Mouse (Mus musculus) activated CD4-positive, CD25-positive, alpha-beta regulatory T cell, adult 4 months (primary cell): ENCODE data around the gene Kat2a. TPM values are rescaled to one million over a fixed set of nuclear protein-coding genes. Genes with fewer than 3 reads are reported as not detected.
A peak's percentile ranks its signal among the peaks of the same experiment; 100 is the strongest.

Experiments
- ATAC-seq: one replicate; pipeline ENCODE4 v1.8.0; 2017
- polyA plus RNA-seq, 2 experiments: library from polyadenylated mRNA; unstranded; fragments of 100-300 nt; shearing (Covaris generic); gene quantifications; one replicate each; pipeline ENCODE4 v1.2.1; 2017

The Kat2a gene
- polyA plus RNA-seq, result 10 to 100 TPM; 11.2 to 13.3 TPM

DNA sequence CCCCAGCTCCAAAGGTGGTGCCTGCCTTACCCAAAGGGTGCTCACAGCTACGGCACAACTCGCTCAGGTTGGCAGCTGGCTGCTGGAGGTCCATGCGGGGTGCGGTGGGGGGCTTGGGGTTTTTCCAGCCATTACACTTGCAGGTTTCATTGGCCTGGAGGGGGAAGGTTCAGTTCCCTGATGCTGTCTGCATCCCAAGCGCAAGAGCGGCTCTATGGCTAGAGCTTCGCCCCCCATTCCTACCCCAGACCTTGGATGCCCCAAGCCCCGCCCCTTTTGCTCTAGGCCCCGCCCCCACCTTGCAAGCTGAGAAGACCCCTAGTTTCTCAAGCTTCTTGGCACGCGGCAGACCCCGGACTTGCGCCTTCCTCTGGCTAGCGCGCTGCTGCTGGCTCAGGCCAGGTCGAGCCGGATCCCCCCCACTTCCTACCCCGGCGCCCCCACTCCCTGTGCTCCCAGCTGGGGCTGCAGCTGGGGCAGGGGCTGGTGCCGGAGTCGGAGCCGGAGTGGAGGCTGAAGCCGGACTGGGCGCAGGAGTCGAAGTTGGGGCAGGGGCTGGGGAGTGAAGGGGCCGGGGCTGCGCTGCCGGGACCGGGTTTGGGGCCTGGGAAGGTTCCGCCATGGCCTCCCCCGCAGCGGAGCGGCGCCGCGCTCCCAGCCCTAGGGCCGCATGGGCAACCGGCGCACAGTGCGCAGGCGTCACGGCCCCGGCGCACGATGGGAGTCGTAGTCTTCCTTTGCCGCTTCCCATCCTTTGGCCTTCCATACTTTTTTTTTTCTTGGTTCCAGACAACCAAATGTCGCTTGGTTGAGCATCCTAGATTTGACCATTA, at the start of gene Kat2a:
Kat2a (minus strand) TSS at position 683 of the 833 bp plus-strand sequence.
- ATAC-seq, result no peak

GRCm38 (mm10) chr11:100761547-100762045, 49.3 kb upstream of the Kat2a start:
- ATAC-seq, result peak; percentile 56

DNA sequence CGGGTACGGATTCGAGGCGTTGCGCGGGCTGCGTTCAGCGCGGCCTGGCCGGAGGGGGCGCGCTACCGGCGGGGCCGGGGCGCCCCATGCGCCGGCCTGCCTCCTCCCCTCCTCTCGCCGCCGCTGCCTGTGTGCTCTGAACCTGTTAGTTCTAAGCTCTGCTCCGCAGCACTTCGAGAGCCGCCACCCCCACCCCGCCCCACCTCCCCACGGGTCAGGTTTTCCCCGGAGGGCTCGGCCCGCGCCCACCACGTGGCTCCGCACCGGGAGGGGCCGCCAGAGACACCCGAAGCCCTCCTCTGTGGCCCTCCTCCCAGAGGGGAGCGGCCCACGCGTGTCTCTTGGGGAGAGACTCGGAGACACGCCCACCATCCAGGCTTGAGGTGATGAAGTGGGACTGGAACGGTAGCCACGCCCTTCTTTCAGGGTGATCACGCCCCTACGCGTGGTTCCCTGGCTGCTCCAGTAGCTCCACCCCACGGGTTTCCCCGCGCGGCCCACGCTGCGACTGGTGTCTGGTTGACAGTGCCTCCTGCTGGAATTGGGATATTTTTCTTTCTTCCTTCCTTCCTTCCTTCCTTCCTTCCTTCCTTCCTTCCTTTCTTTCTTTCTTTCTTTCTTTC, 47.5 kb upstream of the Kat2a start, which contains the start of gene Kcnh4:
Kcnh4 (minus strand) TSS at position 332 of the 623 bp plus-strand sequence.
- ATAC-seq, result peak; percentile 77

DNA sequence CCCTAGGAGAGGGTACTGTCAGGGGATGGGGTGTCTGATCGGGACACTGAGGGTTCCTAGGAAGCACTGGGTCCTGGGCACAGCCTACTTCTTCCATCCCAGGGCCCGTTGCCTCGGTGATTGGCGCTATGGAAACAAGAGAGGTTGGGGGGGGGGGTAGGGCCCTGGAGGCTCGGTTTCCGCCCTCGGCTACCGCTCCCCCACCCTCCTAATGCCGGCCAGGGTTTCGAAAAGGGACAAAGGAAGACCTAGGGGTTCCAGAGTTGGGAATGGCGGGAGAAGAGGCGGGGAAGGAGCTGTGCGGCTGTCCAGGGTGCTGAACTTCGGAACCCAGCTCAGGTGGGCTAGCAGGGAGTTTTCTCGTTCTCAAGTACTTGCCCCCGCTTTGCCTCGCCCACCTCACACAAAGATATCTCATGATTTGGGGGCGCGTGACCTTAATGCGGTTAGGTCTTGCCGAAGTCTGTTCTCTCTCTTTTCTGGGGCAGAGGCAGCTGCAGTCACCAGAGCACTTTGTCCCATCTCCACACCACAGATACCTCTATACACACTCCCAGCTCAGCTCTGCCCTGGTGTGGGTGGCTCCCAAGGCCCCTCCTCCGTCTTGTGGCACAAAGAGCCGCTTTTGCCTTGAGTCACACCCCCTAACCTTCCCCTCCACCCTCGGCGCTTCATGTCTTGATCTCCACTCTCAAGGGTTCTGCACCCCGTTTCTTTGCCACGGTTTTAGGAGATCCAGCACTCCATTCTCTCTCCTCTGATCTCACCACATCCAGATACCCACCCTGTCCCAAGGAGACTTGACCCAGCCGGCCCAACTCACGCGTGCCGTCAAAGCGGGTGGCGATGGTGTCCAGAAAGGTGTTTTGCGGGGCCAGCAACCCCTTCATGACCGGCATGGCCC, 46.7 kb upstream of the Kat2a start:
- peak; percentile 19 for ATAC-seq

- no peak for ATAC-seq
Observed at GRCm38 (mm10) chr11:100757566-100757965, 45.3 kb upstream of the Kat2a start.

GRCm38 (mm10) chr11:100756476-100756875, 44.2 kb upstream of the Kat2a start:
- no peak for ATAC-seq

DNA sequence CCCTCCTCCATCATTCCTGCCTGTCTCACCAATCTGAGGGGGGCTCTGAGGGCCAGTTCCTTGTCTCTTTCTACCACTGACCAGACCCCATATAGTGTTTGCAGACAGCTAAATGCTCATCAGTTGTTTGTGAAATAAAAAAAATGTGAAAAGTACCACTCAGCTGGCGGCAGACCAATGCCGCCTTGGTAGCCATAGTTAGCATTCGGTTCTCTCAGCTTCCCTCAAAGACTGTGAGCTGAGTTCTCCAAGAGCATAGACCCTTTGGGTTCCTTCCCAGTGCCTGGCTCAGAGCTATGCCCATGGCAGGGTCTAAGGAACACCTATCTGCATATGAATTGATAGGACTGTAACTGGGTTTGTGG, 42.4 kb upstream of the Kat2a start:
- no peak for ATAC-seq

GRCm38 (mm10) chr11:100754021-100754692, 41.9 kb upstream of the Kat2a start:
- no peak for ATAC-seq

DNA sequence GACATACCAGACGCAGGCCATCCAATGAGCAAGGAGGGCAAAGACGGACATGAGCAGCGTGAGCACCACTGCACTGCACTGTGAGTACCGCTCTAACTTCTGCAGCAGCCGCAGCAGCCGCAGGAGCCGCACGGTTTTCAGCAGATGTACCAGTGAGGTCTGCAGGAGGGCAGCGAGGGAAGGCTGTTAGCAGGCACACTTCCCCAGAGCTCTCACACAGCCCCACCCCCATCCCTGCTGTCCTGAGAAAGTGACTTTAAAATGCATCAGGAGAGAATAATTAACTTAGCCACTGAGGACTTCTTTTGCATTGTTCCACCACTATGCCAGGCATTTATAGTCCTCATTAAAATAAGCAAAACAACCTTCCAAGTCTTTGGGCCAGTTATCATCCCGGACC, 40.0 kb upstream of the Kat2a start:
- no peak for ATAC-seq

DNA sequence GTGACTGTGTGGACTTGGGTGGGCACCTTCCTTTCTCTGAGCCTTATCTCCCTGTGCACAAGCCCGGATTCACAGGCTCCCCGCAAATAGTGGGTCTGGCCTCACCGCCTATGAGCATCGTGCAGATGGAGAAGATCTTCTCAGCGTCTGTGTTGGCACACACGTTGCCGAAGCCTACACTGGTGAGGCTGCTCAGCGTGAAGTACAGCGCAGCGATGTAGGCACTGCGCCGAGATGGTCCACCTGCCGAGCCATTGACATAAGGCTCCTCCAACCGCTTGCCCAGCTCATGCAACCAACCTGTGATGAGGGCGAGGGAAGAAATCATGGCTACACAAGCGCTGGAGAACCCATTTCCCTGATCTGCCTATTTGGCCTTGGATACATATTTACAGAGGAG, 37.9 kb upstream of the Kat2a start:
- no peak for ATAC-seq

DNA sequence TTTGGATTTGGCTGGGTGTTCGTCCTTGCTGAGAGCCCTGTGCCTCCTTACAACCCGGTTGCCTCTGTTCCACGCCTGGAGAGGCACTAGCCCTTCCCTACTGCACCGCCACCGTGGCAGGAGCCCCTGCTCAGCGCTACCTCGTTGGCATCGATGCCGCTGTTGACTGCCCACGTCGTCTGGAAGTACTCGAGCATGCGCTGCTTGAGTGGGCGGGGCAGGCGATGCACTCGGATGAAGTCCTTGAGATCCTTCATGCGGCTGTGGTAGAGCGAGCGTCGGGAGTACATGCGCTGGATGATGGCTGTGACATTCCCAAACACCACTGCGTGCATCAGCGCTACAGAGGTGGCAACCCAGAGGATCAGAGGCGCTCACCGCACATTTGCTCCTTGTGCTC, 37.2 kb upstream of the Kat2a start:
- no peak for ATAC-seq

GRCm38 (mm10) chr11:100748620-100749019, 36.4 kb upstream of the Kat2a start:
- no peak for ATAC-seq

DNA sequence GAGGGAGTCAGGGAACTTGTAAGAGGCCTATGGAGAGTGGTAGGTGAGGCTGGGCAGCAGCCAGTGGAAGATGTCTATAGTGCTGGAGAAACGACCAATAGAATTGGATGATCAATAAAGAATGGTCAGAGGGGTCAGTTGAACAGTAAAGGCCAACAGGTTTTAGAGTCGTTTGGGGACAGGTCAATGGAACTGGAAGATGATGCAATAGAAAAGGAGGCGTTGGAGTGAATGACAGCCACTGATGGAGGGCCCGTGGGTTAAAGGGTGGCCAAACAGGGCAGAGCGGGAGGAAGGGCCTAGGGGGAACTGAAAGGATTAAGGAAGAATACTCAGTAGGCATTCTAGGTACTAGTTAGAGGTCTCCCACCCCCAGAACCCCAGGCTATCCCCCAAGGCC, 34.8 kb upstream of the Kat2a start:
- no peak for ATAC-seq

- ATAC-seq, result no peak
Observed at GRCm38 (mm10) chr11:100746546-100746945, 34.3 kb upstream of the Kat2a start.

DNA sequence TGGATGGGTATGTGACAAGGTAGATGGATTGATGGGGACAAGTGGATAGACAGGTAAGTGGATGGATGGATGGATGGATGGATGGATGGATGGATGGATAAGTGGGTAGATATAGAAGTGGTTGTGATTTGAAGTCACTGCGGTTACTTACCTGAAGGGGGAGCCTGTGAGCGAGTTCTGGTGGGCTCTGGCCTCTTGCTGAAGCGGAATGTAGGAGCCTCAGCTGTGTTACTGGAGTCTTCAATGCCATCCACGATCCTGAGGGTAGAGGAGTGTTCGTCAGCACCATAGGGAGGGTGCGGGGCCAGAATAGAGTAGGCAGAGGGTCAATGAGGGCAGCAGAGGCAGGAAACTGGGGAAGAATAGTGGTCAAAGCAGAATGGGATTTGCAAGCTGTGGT, 32.8 kb upstream of the Kat2a start:
- ATAC-seq, result no peak

DNA sequence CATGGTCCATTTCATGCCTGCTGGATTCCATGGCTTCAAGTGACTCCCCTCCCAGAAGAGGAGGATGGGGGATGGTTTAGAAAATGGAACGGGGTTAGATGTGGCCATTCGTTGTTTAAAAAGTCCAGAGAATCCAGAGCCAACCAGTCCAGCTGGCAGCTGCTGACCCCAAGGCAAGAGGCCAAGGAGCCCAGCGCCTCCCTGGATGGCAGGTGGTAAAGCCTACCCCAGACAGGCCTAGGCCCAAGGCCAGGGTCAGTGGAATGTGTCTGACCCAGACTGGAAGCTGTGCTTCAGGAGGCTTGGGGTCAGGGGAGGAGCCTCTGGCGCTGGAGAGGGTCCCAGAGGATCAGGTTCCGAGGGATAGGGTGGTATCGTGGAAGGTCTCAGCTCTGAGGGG, 29.1 kb upstream of the Kat2a start:
- ATAC-seq, result no peak

DNA sequence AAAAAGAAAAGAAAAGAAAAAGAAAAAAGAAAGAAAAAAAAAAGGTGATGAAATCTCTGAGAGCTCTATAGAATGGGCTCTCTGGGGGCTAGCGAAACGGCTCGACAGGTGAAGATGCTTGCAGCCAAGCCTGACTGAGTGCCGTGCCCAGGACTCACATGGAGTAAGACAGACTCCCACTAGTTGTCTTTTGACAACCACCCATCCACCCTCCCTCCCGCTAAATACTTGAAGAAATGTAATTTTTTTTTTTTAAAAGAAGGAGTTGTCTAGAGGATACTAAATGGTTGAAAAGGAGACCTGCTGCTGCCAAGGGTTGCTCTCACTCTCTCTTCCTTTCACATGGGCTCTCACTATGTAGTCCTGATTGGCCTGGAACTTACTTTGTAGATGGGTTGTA, 26.5 kb upstream of the Kat2a start:
- no peak for ATAC-seq

GRCm38 (mm10) chr11:100738066-100738604, 25.9 kb upstream of the Kat2a start, which contains the start of gene Rab5c:
Rab5c (minus strand) TSS chr11:100738215.
- ATAC-seq, result peak; percentile 98

DNA sequence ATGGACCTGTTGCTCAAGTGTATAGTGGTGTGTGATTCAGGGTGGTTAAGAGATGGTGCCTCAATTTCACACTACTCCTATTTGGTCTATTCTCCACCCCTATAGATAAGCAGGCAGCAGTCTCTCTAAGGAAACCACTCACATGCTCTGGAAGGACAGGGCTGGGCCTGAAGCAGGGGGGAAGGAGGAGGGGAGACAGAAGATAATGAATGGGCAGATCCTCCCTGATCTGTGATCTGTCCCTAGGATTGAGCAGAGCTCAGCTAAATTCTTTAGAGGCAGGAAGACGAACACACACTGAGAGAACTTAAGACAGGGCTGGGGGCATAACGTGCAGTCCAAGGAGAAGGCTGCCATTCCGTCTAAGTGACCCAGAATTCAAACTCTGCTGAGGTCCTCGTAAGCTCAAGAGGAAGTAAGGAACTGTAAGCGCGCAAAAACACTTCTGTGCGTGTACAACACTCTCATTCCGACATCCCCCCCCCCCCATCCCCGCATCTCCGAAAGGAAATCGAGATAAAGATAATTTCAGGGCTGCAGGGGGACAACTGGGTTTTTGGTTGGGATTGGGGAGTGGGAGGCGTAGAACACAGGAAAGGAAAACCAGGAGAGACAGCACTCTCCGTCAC, 25.0 kb upstream of the Kat2a start:
- no peak for ATAC-seq

- ATAC-seq, result no peak
Observed at GRCm38 (mm10) chr11:100736746-100737080, 24.4 kb upstream of the Kat2a start.

GRCm38 (mm10) chr11:100735954-100736745, 23.9 kb upstream of the Kat2a start:
- no peak for ATAC-seq
